Mouse (Mus musculus) frontal cortex, adult 2 months (tissue): ENCODE measurements around the gene Xrcc6. TPM values are rescaled to one million over a fixed set of nuclear protein-coding genes. Genes with fewer than 3 reads are reported as not detected.
A peak's percentile ranks its signal among the peaks of the same experiment; 100 is the strongest.

Source experiments
- DNase-seq, 2 experiments: peaks; one replicate each; pipeline ENCODE4 v3.0.0; 2022; ENCODE audit warnings: low spot score in 1 of 2; ENCODE audit errors: extremely low spot score in 1 of 2
- polyA plus RNA-seq: library from polyadenylated mRNA; depleted of rRNA; stranded (reverse); fragments of >200 nt; gene quantifications from 2 replicates; pipeline ENCODE4 v1.2.3, GENCODE M21; 2012

Xrcc6 gene
- polyA plus RNA-seq, 1 experiment = 27.2 TPM

DNA sequence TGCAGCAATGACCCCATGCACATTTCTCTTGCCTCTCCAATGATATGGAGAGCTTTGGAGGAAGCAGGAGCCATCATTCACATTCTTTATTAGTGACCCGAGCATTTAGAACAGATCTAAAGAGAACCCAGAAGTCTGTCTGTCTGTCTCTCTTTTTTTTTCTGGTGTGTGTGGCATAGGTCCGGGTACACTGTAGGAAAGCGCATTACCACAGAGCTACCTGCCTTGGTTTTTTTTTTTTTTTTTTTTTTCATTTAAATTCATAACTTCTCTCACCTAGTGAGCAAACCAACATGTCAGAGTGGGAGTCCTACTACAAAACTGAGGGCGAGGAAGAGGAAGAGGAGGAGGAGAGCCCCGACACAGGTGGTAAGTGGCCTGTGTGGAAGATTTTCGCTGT lies 29.2 kb downstream of the Xrcc6 start:
- DNase-seq = no peak

DNA sequence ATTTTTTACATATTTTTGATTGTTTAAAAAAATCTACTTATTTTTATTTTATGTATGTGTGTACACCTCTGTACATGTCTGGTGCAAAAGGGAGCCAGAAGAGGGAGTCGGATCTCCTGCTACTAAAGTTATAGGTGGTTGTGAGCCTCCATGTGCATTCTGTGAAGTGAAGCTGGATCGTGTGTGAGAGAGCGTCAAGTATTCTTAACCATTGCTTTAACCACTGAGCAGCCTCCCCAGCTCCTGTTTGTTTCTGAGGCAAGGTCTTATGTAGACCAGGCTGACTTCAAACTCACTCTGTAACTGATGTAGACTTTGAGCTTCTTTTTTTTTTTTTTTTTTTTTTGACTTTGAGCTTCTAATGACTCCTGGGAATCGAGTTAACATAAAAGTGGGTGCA lies 29.8 kb downstream of the Xrcc6 start:
- DNase-seq = no peak

DNA sequence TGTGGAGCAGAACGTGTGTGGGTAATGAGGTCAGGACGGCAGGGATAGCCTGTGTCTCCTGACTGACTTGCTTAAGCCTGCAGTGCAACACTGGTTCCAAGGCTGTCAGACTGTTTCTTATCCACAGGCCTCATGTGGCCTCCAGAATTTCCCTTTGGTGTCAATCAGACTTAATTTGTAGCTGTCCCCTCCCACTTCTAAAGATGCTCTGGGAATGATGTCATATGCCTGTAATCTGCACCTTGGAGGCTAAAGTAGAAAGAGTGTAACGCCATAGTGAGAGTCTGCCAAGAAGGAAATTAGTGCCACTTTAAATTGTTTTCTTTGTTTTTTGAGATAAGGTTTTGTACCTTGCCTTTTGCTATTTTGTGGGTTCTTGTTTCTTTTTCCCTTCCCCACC lies 31.7 kb downstream of the Xrcc6 start:
- DNase-seq = no peak

DNA sequence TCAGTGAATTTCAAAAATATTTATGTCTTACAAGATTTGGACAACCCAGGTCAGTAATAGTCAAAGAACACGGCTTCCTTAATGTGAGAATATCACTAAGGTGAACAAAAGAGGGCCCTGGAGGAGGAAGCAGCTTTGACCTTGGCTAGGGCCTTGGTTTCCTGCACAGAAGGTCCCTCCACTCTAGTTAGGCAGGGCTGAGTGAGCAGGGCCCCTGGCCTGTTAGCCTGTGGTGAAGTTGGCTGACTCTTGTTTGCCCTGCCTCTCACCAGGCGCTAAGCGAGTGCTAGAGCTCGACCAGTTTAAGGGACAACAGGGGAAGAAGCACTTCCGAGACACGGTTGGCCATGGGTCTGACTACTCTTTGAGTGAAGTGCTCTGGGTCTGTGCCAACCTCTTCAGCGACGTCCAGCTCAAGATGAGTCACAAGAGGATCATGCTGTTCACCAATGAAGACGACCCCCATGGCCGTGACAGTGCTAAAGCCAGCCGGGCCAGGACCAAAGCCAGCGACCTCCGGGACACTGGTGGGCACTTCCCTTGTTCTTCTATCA lies 35.0 kb downstream of the Xrcc6 start:
- no peak for DNase-seq

DNA sequence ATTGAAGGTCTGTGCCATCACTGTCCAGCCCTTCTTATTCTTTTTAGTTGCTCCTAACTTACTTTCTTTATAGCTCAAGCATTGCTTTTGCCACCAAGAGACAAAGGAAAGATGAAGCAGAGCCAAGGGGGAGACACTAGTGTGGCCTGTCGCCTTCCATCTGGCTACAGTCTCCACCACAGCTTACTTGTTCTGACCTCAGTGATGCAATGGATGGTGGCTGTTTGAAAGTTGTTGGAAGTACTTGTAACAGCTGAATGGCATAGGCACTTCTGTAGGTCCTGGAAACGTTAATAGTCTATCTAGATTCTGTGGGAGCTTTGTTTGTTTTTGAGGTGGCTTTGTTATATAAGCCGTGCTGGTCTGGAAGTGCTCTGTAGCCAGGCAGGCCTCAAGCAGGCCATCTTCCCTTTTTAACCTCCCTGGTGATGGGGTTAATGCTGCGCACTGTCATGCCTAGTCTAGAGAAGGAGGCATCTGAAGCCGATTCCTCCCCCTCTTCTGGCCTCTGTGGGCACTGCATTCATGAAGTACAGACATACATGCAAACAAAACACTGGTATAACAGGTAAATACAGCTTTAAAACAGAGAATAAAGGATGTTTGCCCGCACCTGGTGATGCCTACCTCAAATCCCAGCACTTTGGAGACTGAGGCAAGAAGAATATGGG lies 36.5 kb downstream of the Xrcc6 start:
- no peak for DNase-seq

DNA sequence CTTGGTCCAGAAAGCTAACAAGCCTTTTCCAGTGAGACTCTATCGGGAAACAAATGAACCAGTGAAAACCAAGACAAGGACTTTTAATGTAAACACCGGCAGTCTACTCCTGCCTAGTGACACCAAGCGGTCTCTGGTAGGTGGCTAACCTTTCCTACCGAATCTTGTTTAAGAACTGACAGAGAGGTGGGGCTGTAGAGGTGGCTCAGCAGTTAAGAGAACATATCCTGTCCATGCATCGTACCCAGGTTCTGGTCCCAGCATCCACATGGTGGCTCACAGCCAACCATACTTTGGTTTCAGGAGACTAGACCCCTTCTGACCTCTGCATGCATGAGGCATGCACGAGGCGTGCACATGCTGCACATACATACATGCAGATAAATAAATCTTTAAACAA lies 39.6 kb downstream of the Xrcc6 start:
- no peak for DNase-seq

DNA sequence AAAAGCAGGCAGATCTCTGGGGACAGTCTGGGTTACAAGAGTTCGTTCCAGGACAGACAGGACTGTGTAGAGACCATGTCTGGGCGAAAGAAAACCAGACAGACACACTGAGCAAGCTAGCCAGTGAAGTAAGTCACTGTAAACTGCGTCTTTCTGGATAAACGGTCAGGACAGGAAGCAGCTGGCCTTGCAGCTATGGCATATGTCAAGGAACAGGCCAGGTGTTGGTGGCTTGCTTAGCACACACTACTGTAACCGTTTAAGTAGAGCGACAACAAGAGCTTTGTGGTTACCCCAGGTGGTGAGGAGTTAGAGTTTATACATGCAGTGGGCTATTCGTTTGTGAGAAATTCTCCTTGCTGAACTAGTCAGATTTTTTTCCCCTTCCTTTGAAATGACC lies 40.1 kb downstream of the Xrcc6 start:
- DNase-seq = no peak

DNA sequence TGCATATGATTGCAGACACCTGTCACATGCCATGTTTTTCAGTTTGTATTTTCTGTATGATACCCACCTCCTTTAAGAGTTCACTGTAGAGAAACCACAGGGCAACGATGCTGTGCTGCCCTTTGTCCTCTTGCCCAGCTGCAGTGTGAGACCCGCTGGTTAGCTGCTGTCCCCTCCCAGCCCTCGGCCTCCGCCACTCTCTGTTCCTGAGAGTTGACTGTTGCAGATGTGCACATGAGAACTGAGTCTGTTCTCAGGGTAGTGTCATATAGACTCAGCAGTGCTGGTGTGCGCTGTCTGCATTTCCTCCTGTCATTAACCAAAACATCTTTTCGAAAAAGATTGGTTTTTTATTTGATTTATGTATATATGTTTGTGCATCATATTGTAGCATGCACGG lies 44.8 kb downstream of the Xrcc6 start:
- no peak for DNase-seq

DNA sequence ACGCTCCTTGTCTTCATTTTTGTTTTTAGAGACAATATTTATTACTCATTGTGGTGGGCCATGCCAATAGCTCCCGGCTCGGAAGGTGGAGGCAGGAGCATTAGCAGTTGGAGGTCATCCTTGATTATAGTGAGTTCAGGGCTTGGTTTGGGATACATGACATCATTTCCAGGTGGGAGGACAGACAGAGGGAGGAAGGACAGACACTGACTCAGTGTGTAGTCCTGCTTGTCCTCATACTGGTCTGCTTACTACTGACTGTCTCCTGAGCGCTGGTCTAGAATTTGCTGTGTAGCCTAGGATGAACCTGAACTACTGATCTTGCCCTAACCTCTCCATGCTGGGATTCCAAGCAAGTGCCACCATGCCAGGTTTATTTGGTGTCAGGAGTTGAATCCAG lies 46.1 kb downstream of the Xrcc6 start, which contains the start of gene Desi1:
Desi1 (minus strand) TSS at position 101 of the 400 bp plus-strand sequence.
- no peak for DNase-seq

DNA sequence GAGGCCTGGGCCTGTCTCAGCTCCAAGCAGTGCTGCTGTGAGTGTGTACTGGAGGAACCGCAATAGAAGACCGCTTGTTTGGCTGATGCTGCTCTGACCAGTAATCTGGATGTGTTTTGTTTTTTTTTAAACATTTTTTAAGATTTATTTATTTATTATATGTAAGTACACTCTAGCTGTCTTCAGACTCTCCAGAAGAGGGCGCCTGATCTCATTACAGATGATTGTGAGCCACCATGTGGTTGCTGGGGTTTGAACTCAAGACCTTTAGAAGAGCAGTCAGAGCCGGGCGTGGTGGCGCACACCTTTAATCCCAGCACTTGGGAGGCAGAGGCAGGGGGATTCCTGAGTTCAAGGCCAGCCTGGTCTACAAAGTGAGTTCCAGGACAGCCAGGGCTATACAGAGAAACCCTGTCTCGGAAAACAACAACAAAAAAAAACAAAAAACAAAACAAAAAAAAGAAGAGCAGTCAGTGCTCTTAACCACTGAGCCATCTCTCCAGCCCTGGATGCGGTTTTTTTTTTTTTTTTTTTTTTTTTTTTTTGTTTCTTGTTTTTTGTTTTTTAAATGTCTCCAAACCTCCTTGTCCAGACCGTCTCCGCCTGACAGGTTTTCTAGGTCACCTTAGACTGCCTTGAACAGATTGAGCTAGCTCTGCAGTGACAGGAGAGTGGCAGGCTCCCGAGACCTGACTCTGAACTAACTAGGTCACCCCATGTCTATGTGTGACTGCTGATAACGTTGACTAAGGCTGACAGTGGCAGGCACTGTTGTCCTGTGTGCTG lies 48.5 kb downstream of the Xrcc6 start:
- DNase-seq = peak in 1 of 2 experiments; percentile 51

DNA sequence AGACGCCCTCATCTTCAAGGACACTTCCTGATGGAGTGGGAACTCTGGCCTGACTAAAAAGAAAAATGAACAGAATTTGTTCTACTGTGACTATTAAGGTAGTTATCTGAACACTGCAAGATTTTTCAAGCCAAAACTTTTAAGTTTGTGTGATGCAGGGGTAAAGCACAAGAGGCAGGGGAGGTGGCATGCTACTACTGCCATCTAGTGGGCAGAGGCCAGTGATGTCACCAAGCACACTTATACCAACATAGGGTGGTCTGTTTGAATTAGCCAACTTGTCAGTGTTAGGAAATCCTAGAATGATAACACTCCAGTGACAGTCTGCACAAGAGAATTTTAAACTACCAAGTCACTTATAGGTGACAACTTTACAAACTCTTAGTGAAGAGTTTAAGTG lies 53.0 kb downstream of the Xrcc6 start:
- DNase-seq = peak in 1 of 2 experiments; percentile 60

DNA sequence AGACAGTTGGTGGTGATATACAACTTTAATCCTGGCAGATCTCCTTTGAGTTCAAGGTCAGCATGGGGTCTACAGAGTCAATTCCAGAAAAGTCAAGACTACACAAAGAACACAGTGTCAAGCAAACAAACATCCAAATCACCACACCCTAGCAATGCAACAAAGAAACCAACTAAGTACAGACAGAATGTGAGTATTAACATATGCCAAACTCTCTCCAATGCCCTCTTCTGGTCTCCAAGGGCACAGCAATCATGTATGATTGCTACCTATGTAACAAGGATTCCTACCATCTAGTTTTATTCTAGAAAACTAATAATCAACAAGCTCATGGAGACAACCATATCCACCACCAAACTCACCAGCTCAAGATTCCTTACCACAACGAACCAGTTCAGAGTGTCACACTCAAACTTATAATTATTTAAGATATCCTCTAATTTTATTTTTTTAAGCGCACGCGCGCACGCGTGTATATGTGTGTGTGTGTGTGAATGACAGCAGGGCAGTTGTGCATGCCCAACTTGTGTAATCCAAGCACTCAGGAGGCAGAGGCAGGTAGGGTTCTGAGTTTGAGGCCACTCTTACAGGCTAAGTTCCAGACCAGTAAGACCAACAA lies 56.6 kb downstream of the Xrcc6 start:
- peak in 1 of 2 experiments; percentile 33 for DNase-seq

DNA sequence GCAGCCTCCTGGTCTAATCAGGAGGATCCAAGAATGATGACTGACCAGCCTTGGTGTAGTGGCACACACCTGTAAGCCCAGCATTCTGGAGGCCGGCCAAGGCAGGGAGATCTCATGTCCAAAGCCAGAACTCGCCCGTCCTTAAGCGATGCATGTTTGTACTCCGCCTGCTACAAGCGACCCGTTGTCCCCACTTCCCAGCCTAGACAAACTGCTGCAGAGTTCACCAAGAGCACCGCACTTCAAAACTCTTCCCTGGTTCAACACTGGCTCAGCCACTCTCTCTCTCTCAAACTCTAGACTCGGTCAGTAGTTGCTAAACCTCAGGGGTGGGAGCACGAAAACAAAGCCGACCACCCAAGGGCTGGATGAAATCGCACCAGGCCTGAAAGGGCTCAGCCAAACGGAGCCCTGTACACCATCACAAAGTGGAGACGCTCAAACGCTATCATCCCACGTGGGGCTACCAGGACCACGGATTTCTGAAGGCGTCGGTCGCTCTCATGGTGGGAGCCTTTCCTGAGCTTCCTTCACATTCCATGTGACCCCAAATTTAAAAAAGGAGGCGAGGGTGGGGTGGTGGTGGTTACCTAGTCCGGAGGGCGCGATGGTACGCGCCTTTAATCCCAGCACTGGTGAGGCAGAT lies 58.7 kb downstream of the Xrcc6 start:
- DNase-seq = no peak

DNA sequence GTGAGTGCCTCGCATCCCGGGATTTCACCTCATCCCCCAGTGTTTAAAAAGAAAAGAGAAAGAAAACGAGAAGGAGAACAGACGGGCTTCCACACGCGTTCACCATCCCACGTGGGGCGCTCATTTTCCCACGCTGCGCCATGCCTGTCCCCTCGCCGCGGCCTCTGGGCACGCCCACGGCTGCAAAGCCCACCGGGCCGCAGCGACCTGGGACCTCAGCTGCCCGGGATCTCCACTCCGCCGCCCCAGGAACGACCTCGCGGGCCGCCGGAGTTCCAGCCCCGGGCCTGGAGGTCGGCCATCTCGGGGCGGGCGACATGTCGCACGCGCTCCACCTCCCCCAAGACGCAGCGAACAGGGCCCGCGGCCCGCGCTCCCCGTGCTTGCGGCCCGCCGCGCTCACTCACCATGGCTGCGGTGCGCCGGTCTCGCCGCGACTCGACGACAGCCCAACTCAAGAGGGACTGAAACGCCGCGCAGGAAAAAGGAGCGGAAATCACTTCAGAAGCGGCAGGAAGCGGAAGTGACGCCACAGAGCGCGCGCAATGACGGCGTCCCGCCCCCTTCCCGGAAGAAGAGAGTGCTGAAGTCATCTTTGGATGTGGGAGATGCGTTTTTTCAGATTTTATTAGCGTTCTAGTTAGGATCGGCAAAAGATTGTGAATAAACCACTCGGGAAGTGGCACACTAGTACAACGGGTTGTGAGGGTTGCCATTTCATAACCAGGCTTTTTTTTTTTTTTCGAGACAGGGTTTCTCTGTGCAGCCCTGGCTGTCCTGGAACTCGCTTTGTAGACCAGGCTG lies 59.6 kb downstream of the Xrcc6 start, which contains the start of gene Snu13:
Snu13 (minus strand) TSS at position 519 of the 804 bp plus-strand sequence.
- peak; percentile 83 to 96 for DNase-seq

DNA sequence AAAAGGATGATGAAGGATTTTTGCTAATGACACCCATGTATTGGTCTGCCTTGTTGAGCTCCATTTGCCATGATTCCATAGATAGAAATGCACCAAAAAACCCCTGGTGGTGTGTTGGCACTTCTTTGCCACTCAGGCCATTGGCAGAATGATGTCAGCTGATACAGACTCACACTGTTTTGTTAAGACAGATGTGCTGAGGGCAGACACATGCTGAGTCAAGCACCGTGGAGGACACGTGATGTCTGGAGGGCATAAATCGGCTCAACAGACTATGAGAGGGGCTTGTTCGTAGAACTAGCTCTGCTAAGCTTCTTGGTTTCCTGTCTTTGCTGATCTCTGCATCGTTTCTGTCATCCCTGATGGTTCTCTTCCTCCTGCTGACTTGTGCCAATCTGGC lies 64.9 kb downstream of the Xrcc6 start:
- no peak for DNase-seq

DNA sequence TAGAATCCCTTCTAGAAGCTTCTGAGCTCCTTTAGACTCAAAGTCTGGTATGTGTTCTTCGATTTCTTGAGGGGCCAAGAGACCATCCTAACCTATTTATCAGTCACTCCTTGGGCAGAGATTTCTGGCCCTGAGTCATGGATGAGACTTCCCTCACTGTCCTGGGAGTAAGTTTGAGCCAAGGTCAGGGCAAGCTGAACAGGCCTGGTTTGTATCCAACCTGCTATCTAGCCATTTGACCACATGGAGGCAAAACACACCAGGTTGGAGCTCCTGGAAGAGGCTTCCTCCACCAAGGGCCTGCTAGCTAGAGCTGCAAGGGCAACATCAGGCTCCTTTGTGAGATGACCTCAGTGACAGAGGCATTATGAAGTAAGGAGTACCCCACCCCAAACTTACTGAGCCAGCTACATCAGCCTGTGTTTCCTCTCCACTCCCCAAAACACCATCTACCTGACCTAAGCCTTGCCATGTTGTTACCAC lies 71.1 kb downstream of the Xrcc6 start, which contains the start of gene 4930407I10Rik:
4930407I10Rik (plus strand) TSS at position 433 of the 483 bp plus-strand sequence.
- DNase-seq = no peak

DNA sequence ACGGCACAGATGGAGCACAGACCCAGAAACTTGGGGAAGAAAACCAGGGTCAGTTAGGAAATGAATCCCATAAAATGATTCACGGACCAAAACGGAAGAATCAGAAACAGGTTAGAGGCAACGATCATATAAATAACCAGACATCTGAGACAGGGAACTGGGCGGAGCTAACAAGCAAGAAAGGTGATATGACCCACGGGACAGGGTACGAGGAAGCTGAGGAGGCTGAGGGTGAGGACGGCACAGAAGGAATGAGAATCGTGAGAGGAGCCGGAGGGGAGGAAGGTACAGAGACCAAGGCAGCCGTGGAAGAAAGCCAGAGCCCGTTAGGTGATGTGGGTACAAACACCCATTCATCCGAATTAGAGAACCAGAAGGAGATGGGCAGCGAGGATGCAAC lies 76.3 kb downstream of the Xrcc6 start:
- DNase-seq = no peak

DNA sequence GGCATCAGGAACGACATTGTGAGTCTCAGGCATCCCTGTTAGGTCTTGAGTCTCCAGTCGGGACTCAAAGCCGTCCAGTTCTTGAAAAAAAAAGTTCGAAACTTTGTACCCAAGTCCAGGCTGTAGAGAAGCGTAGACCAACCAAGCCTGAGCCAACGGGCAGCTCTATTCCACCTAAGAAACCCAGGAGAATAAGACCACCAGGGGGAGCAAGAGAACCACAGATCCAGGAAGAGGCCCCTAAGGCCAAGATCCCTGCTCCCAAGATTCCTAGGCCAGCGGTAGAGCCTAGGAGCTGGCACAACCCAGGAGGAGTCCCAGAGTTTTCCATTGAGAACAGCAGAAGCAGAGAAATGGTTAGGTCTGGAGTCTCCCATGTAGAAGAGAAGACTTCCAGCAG lies 77.9 kb downstream of the Xrcc6 start:
- DNase-seq = peak; percentile 64 to 97

DNA sequence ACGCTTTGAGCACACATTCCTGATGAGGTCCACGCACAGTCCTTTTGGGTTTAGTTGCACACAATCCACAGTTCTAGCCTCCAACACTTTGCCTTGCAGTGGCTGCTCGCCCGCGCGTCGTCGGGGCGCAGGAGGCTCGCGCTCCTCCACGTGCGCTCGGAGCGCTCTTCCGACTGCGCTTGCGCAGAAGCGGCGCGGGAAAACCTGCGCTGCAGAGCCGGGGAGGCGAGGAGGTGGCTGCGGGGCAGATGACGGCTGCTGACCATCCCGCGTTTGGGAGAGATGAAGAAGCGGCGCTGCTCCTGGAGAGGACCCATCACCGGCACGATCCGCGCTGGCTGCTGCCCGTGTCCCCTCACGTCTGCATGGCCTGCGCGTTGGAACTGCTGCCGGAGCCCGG lies 82.3 kb downstream of the Xrcc6 start, which contains the start of gene Mei1:
Mei1 (plus strand) TSS at position 99 of the 400 bp plus-strand sequence.
- no peak for DNase-seq
